Mouse (Mus musculus) liver, embryonic 12.5 days (tissue): Measurements from ENCODE around the gene Fam129a. TPM values are rescaled to one million over a fixed set of nuclear protein-coding genes. Genes with fewer than 3 reads are reported as not detected.
"Not testable (repeated sequence)": the region's sequence is repeated elsewhere in the genome, so short reads cannot be mapped to it uniquely, and the experiment has no call there.

ENCODE experiments used
- ATAC-seq: fragments of 200-750 bp; cut with Nextera tagmentation; 2 replicates; pipeline ENCODE4 v1.8.0; 2017; ENCODE audit warnings: moderate number of reproducible peaks, mild to moderate bottlenecking, moderate library complexity
- H3K27ac ChIP-seq: fragments of 300-500 bp; sonication (generic); 2 replicates; pipeline ENCODE4 v1.5.1; 2016; ENCODE audit warnings: mild to moderate bottlenecking
- H3K27me3 ChIP-seq: fragments of 300-500 bp; sonication (generic); replicated peaks from 2 replicates; pipeline ENCODE4 v1.6.1; 2016; ENCODE audit warnings: mild to moderate bottlenecking, moderate library complexity
- H3K36me3 ChIP-seq: fragments of 300-500 bp; sonication (generic); 2 replicates; pipeline ENCODE4 v1.6.1; 2016; ENCODE audit warnings: mild to moderate bottlenecking, moderate library complexity
- H3K4me1 ChIP-seq: fragments of 300-500 bp; sonication (generic); 2 replicates; pipeline ENCODE4 v1.6.1; 2016
- H3K4me2 ChIP-seq: fragments of 300-500 bp; sonication (generic); 2 replicates; pipeline ENCODE4 v1.6.1; 2016; ENCODE audit warnings: mild to moderate bottlenecking, moderate library complexity
- H3K4me3 ChIP-seq: fragments of 300-500 bp; sonication (generic); 2 replicates; pipeline ENCODE4 v1.5.1; 2016; ENCODE audit warnings: mild to moderate bottlenecking, moderate library complexity
- H3K9ac ChIP-seq: fragments of 300-500 bp; sonication (generic); 2 replicates; pipeline ENCODE4 v1.6.1; 2016; ENCODE audit warnings: mild to moderate bottlenecking, moderate library complexity
- H3K9me3 ChIP-seq: fragments of 300-500 bp; sonication (generic); replicated peaks from 2 replicates; pipeline ENCODE4 v1.6.1; 2016; ENCODE audit warnings: mild to moderate bottlenecking, moderate library complexity
- WGBS: fragments of 180-500 bp; shearing (Covaris S2); methylation state at CpG from one replicate; pipeline ENCODE4 v1.1.7; 2016; ENCODE audit not compliant: insufficient replicate concordance; 5-methylcytosine and 5-hydroxymethylcytosine counted together
- polyA plus RNA-seq: library from polyadenylated mRNA; unstranded; fragments of >200 nt; fragmentation: Nextera tagmentation; extraction: Ambion mirVana; gene quantifications from 2 replicates; pipeline ENCODE4 v1.2.1, GENCODE M21; 2016

Fam129a gene
- polyA plus RNA-seq, 1 experiment from 2014 or later = 1.9 TPM

- WGBS = 91% methylated on average over 4 of the region's 4 CpGs
- Histone ChIP-seq H3K9ac (no peak overlapping the region), H3K36me3 (no peaks in the 10 kb centered on the region), H3K27ac (no peak overlapping the region), H3K4me3 (no peak overlapping the region), H3K27me3 (no peaks in the 10 kb centered on the region), H3K9me3 (no peaks in the 10 kb centered on the region), H3K4me2 (no peak overlapping the region), H3K4me1 (peaks cover 4% of the 10 kb centered on the region; the same call in 1 of the 2 replicates)
- peak; percentile 55 for ATAC-seq
Observed at GRCm38 (mm10) chr1:151679883-151680613, 109.1 kb downstream of the Fam129a start.

DNA sequence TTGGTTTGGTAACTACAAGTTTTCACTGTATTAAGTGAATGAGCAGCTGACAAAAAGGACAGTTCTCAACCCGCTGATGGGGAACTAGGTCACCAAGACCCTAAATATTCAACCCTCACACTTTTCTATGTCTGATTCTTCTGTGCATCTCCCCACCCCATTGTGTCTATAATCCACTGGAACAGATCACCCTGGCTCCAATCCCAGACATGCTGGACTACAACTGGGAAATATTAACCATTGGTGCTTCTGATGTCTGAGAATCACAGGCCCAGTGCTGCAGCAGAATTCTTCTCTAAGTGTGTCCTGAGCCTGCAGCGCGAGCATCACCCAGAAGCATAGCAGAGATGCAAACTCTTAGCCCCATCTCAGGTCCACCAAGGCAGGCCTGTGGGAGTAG, 110.0 kb downstream of the Fam129a start:
- H3K9me3 ChIP-seq = no peaks in the 10 kb centered on the region
- no peaks in the 10 kb centered on the region for H3K27me3 ChIP-seq
- no peaks in the 10 kb centered on the region for H3K36me3 ChIP-seq
- peaks cover 4% of the 10 kb centered on the region; the same call in 1 of the 2 replicates for H3K4me1 ChIP-seq
- no peak overlapping the region for H3K27ac ChIP-seq
- no peak overlapping the region for H3K4me2 ChIP-seq
- H3K9ac ChIP-seq = no peak overlapping the region
- no peak overlapping the region for H3K4me3 ChIP-seq
- ATAC-seq = no peak
- 83% methylated on average over 3 of the region's 3 CpGs for WGBS

DNA sequence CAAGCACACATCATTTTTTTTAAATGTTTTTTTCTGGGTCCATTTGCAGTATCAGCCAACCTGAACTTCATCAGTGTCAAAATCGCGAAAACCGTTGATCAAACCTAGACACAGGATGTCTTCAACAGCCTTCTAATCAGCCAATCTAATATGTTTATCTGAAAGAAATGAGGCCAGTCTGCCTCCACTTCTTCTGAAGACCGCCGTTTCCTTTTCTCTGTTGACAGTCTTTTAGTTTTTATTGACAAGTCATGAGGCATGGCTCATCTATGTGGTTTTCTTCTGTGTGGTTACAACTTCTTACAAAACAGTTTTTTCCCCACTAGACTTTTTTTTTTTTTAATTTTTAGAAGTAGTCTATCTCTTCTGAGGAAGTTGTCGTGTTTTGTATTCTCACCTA, 111.9 kb downstream of the Fam129a start:
- H3K27ac ChIP-seq = no peak overlapping the region
- H3K27me3 ChIP-seq = no peaks in the 10 kb centered on the region
- no peak overlapping the region for H3K4me2 ChIP-seq
- H3K4me3 ChIP-seq = no peak overlapping the region
- WGBS = 50% methylated on average over 6 of the region's 6 CpGs
- no peaks in the 10 kb centered on the region for H3K4me1 ChIP-seq
- no peaks in the 10 kb centered on the region for H3K9me3 ChIP-seq
- no peaks in the 10 kb centered on the region for H3K36me3 ChIP-seq
- ATAC-seq = no peak
- H3K9ac ChIP-seq = no peak overlapping the region

DNA sequence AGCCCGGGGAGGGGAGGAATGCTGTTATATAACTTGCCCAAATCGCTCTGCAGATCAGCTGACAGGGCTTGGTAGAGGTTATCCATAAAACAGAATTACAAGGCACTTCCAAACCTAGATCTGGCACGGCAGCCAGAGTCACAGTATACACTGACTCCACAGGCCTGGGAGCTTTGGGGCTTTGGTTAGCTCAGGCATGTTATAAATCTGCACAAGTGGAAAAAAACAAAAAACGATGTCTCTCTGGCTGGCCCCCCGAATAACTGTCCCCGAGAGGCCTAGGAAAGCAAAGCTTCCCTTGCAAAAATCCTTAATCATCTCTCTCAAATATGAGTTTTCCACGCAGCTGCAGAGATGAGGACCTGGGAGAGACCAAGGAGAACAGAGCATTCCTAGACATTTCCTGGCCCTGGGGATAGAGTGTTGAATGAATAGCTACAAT, 113.5 kb downstream of the Fam129a start:
- ATAC-seq = no peak

DNA sequence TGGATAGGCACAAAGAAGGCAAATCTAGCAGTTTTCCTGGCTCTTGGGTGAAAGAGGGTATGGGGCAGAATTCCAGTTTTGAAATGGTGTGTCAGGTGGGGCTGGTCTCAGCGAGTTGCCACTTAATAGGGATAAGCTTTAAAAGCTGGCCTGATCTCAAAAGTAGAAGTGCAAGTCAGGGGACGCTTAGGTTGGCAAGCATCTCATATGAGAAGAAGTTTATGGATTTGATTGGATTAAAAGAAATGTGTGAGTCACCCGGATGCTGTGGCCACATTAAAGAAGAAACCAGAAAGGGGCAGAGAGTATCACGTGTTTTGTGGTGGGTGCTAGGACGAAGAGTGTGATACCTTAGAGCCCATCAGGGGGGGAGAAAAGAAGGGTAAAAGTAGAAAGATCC, 114.0 kb downstream of the Fam129a start:
- no peaks in the 10 kb centered on the region for H3K27me3 ChIP-seq
- no peaks in the 10 kb centered on the region for H3K4me1 ChIP-seq
- H3K27ac ChIP-seq = no peak overlapping the region
- H3K36me3 ChIP-seq = no peaks in the 10 kb centered on the region
- no peaks in the 10 kb centered on the region for H3K9me3 ChIP-seq
- H3K9ac ChIP-seq = no peak overlapping the region
- no peak for ATAC-seq
- WGBS = 65% methylated on average over 5 of the region's 5 CpGs
- H3K4me3 ChIP-seq = no peak overlapping the region
- no peak overlapping the region for H3K4me2 ChIP-seq

More for the DNA sequence above, 113.5 kb downstream of the Fam129a start:
- Histone ChIP-seq H3K27me3 (no peaks in the 10 kb centered on the region), H3K9me3 (no peaks in the 10 kb centered on the region), H3K36me3 (no peaks in the 10 kb centered on the region), H3K4me3 (no peak overlapping the region), H3K27ac (no peak overlapping the region), H3K4me1 (no peaks in the 10 kb centered on the region), H3K4me2 (no peak overlapping the region), H3K9ac (no peak overlapping the region)
- 72% methylated on average over 7 of the region's 7 CpGs for WGBS

DNA sequence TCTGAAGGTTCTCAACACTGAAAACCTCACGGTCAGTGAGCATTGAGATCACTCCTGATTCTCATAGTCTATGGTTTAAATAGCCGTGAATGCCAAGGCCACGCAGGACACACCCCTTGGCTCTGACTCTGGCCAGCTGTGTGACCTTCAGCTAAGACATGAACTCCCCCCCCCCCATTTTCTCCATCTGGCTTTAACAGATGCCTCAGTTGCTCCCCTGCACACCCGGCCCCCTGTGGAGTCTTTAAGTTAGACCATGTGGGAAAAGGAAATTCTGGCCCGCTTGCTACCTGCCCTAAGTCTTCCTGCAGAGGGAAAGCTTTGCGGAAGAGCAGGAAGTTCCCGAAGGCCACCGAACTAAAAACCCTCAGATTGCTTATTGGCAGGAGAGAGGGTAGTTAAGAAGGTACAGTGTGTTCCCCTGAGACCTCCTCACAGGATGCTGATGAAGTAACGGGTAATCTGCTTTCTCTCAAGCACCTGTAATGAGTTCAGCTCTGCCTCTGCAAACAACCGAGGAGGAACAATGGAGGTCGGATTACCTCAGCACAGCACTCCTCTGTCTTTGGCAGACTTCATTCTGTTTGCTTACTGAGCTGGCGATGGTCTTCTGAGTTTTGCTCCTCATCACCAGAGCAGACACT, 114.8 kb downstream of the Fam129a start:
- H3K4me1 ChIP-seq = peaks cover 3% of the 10 kb centered on the region; the same call in 1 of the 2 replicates
- WGBS = 46% methylated on average over 12 of the region's 12 CpGs
- H3K9ac ChIP-seq = no peak overlapping the region
- H3K36me3 ChIP-seq = no peaks in the 10 kb centered on the region
- no peaks in the 10 kb centered on the region for H3K27me3 ChIP-seq
- no peak overlapping the region for H3K27ac ChIP-seq
- H3K4me2 ChIP-seq = no peak overlapping the region
- H3K4me3 ChIP-seq = no peak overlapping the region
- H3K9me3 ChIP-seq = no peaks in the 10 kb centered on the region
- no peak for ATAC-seq

DNA sequence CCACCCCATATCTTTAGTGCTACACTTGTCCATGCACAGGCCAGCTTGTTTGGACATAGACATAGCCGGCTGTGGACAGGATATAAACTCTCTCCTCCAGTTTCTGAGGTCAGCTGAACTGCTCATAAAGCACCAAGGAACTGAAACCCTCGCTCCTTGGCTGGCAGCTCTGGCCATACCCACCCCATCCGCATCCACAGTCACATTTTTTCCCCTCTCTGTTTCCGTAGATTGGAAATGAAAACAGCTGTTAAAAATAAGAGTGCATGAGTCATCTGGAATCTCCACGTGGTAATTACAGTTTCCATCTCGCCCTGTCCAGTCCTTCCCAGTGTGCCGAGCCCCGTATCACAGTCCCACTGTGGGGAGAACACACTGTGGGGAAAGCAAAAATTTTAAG, 115.7 kb downstream of the Fam129a start:
- Histone ChIP-seq H3K27ac (no peak overlapping the region), H3K9me3 (no peaks in the 10 kb centered on the region), H3K9ac (no peak overlapping the region), H3K4me1 (peaks cover 3% of the 10 kb centered on the region; the same call in 1 of the 2 replicates), H3K4me3 (no peak overlapping the region), H3K36me3 (no peaks in the 10 kb centered on the region), H3K4me2 (no peak overlapping the region), H3K27me3 (no peaks in the 10 kb centered on the region)
- WGBS = 57% methylated on average over 8 of the region's 8 CpGs
- no peak for ATAC-seq

DNA sequence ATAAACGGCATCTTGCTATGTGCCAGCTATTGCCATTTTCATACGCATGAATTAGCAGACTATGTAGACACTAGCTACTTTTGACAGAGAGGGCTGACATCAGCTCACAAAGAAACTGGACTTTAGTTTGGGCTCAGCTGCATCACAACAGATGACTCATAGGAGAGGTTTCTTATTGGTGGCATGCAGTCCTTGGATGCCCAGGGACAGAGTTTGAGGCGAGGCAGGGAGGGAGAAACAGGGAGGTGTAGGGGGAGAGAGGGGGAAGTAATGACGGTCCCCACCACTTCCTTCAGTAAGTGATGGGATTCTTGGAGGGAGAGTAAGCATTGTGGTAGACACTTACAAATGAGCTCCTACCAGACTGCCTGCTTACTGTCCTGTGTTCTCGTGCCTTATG, 118.0 kb downstream of the Fam129a start:
- 62% methylated on average over 5 of the region's 5 CpGs for WGBS
- ATAC-seq = no peak

DNA sequence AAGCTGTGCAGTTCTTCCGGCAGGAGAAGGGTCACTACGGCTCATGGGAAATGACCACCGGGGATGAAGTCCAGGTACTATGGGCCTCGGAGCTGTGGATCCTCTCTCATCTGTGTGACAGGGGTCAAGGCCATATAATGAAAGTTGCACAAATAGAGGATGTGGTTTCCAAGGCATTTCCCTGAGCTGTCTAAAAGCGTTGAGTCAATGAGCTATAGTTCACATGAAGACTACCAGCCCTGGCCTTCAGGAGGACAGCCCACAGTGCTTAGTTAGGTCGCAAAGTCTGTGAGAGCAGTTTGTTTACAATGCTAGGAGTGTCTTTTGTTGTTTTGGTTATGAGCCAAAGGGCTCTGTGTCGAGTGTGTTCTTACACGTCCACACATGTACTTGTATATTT, 118.6 kb downstream of the Fam129a start:
- Histone ChIP-seq H3K4me3 (no peak overlapping the region), H3K27me3 (no peaks in the 10 kb centered on the region), H3K4me2 (no peak overlapping the region), H3K27ac (no peak overlapping the region), H3K36me3 (no peaks in the 10 kb centered on the region), H3K9me3 (no peaks in the 10 kb centered on the region), H3K9ac (no peak overlapping the region), H3K4me1 (peaks cover 3% of the 10 kb centered on the region; the same call in 1 of the 2 replicates)
- WGBS = 41% methylated on average over 8 of the region's 8 CpGs
- 0 out of 2 replicates have a peak, but pooled peaks have one; percentile 17 for ATAC-seq

More for the DNA sequence above, 118.0 kb downstream of the Fam129a start:
- Histone ChIP-seq H3K27ac (no peak overlapping the region), H3K4me3 (no peak overlapping the region), H3K4me1 (peaks cover 3% of the 10 kb centered on the region; the same call in 1 of the 2 replicates), H3K27me3 (no peaks in the 10 kb centered on the region), H3K36me3 (no peaks in the 10 kb centered on the region), H3K9ac (no peak overlapping the region), H3K4me2 (no peak overlapping the region), H3K9me3 (no peaks in the 10 kb centered on the region)

- Histone ChIP-seq H3K27ac (no peak overlapping the region), H3K27me3 (no peaks in the 10 kb centered on the region; the same call in 1 of the 2 replicates), H3K4me2 (no peak overlapping the region), H3K4me1 (peaks cover 3% of the 10 kb centered on the region; the same call in 1 of the 2 replicates), H3K9me3 (no peaks in the 10 kb centered on the region), H3K9ac (no peak overlapping the region), H3K4me3 (no peak overlapping the region), H3K36me3 (no peaks in the 10 kb centered on the region)
- WGBS = 67% methylated on average over 6 of the region's 6 CpGs
- no peak for ATAC-seq
Observed at GRCm38 (mm10) chr1:151690061-151690460, 119.1 kb downstream of the Fam129a start.

GRCm38 (mm10) chr1:151690583-151691193, 119.7 kb downstream of the Fam129a start:
- Histone ChIP-seq H3K27me3 (no peaks in the 10 kb centered on the region; the same call in 1 of the 2 replicates), H3K4me1 (peaks cover 3% of the 10 kb centered on the region; the same call in 1 of the 2 replicates), H3K9ac (no peak overlapping the region), H3K4me3 (no peak overlapping the region), H3K9me3 (no peaks in the 10 kb centered on the region), H3K4me2 (no peak overlapping the region), H3K36me3 (no peaks in the 10 kb centered on the region), H3K27ac (no peak overlapping the region)
- 62% methylated on average over 7 of the region's 7 CpGs for WGBS
- no peak for ATAC-seq

DNA sequence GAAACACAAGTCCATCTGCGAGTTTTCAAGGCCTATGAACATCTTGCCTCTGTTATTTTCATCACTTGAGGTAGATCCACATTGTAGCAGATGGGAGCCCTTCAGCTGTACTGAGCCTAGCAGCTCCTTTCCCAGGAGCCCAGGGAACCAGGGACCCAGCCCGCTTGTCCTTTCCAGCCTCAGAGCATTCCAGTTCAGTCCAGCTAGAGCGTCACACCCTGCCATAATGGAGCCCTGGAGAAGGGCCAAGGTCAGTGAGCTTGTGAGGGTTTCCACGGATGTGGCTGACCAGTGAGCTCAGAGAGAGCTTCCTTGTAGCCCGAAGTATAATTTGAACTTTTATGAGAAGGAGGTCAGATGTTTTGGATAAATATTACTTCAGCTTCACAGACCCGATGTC, 121.9 kb downstream of the Fam129a start:
- not testable (repeated sequence) for H3K4me2 ChIP-seq, H3K9ac ChIP-seq, H3K27ac ChIP-seq, H3K4me3 ChIP-seq, H3K27me3 ChIP-seq, H3K4me1 ChIP-seq, H3K9me3 ChIP-seq, H3K36me3 ChIP-seq, ATAC-seq
- 71% methylated on average over 6 of the region's 6 CpGs for WGBS
